Mouse (Mus musculus) layer of hippocampus, adult 2 months (tissue): ENCODE measurements around the gene Tom1l2. TPM values are rescaled to one million over a fixed set of nuclear protein-coding genes. Genes with fewer than 3 reads are reported as not detected.
A peak's percentile ranks its signal among the peaks of the same experiment; 100 is the strongest.

ENCODE experiments used
- DNase-seq, 2 experiments: peaks; one replicate each; pipeline ENCODE4 v3.0.0; 2022; ENCODE audit warnings: low spot score in 2 of 2
- H3K27ac ChIP-seq: fragments of 200-600 bp; 2 replicates; pipeline ENCODE4 v1.8.1; 2022
- H3K4me3 ChIP-seq: fragments of 200-600 bp; 2 replicates; pipeline ENCODE4 v1.8.1; 2022; ENCODE audit warnings: mild to moderate bottlenecking
- CTCF ChIP-seq: fragments of 200-600 bp; conservative IDR thresholded peaks from 2 replicates; pipeline ENCODE4 v1.8.1; 2022; ENCODE audit warnings: antibody characterized with exemption, mild to moderate bottlenecking, moderate library complexity
- total RNA-seq, 2 experiments: library from RNA; stranded (reverse); gene quantifications; 2 replicates each; pipeline ENCODE4 v1.2.3; 2021

The Tom1l2 gene
- total RNA-seq, 2 experiments from 2014 or later, result 180 to 189 TPM

GRCm38 (mm10) chr11:60225874-60226273, 126.8 kb downstream of the Tom1l2 start:
- Histone ChIP-seq H3K4me3 (no peak overlapping the region), H3K27ac (no peak overlapping the region)
- DNase-seq, result no peak
- TF ChIP-seq CTCF, result no peak

GRCm38 (mm10) chr11:60224676-60225075, 128.0 kb downstream of the Tom1l2 start:
- DNase-seq, result no peak
- TF ChIP-seq CTCF, result peak; percentile 40
- peak overlapping the region; percentile 7; the same call in 1 of the 2 replicates for H3K27ac ChIP-seq
- H3K4me3 ChIP-seq, result no peak overlapping the region

GRCm38 (mm10) chr11:60222469-60223236, 130.1 kb downstream of the Tom1l2 start, which contains the start of gene Srebf1:
TSS of gene Srebf1 (minus strand) at chr11:60222581.
- peak within 1 kb of the TSS; percentile 89 for H3K27ac ChIP-seq
- peak; percentile 63 for TF ChIP-seq CTCF
- H3K4me3 ChIP-seq, result peak within 1 kb of the TSS; percentile 60
- peak; percentile 55 to 73 for DNase-seq

GRCm38 (mm10) chr11:60222085-60222468, 130.6 kb downstream of the Tom1l2 start:
- Histone ChIP-seq H3K4me3 (peak overlapping the region; percentile 60), H3K27ac (peak overlapping the region; percentile 89; the same call in 1 of the 2 replicates)
- TF ChIP-seq CTCF, result no peak
- DNase-seq, result no peak

- no peak for DNase-seq
- no peak overlapping the region for H3K4me3 ChIP-seq
- H3K27ac ChIP-seq, result no peak overlapping the region
- no peak for TF ChIP-seq CTCF
Measured at GRCm38 (mm10) chr11:60221425-60221824, 131.3 kb downstream of the Tom1l2 start.

GRCm38 (mm10) chr11:60220291-60220804, 132.4 kb downstream of the Tom1l2 start:
- DNase-seq, result peak; percentile 77 to 85
- 0 out of 2 replicates have a peak, but pooled peaks have one; percentile 8 for TF ChIP-seq CTCF
- Histone ChIP-seq H3K27ac (peak overlapping the region; percentile 91), H3K4me3 (peak overlapping the region; percentile 68)

GRCm38 (mm10) chr11:60219609-60220008, 133.1 kb downstream of the Tom1l2 start:
- Histone ChIP-seq H3K4me3 (peak overlapping the region; percentile 68), H3K27ac (peak overlapping the region; percentile 91)
- no peak for DNase-seq
- TF ChIP-seq CTCF, result no peak

- no peak for DNase-seq
- no peak overlapping the region for H3K27ac ChIP-seq
- no peak for TF ChIP-seq CTCF
- no peak overlapping the region for H3K4me3 ChIP-seq
Measured at GRCm38 (mm10) chr11:60217467-60217866, 135.2 kb downstream of the Tom1l2 start.

- no peak for TF ChIP-seq CTCF
- Histone ChIP-seq H3K4me3 (no peak overlapping the region), H3K27ac (no peak overlapping the region)
- no peak for DNase-seq
Measured at GRCm38 (mm10) chr11:60216671-60217070, 136.0 kb downstream of the Tom1l2 start.

- no peak for DNase-seq
- no peak for TF ChIP-seq CTCF
- no peak overlapping the region for H3K27ac ChIP-seq
- no peak overlapping the region for H3K4me3 ChIP-seq
Measured at GRCm38 (mm10) chr11:60213266-60213665, 139.4 kb downstream of the Tom1l2 start.

- H3K27ac ChIP-seq, result no peak overlapping the region
- H3K4me3 ChIP-seq, result no peak overlapping the region
- TF ChIP-seq CTCF, result no peak
- DNase-seq, result no peak
Measured at GRCm38 (mm10) chr11:60211761-60212160, 140.9 kb downstream of the Tom1l2 start.

- DNase-seq, result no peak
- TF ChIP-seq CTCF, result no peak
- H3K4me3 ChIP-seq, result no peak overlapping the region
- H3K27ac ChIP-seq, result peak overlapping the region; percentile 90
Measured at GRCm38 (mm10) chr11:60211152-60211551, 141.6 kb downstream of the Tom1l2 start.

- peak; percentile 86 to 89 for DNase-seq
- TF ChIP-seq CTCF, result no peak
- H3K27ac ChIP-seq, result peak overlapping the region; percentile 90
- peak overlapping the region; percentile 57 for H3K4me3 ChIP-seq
Measured at GRCm38 (mm10) chr11:60210305-60210724, 142.4 kb downstream of the Tom1l2 start.

GRCm38 (mm10) chr11:60209933-60210249, 142.8 kb downstream of the Tom1l2 start:
- no peak for TF ChIP-seq CTCF
- no peak for DNase-seq
- Histone ChIP-seq H3K27ac (peak overlapping the region; percentile 90), H3K4me3 (peak overlapping the region; percentile 57)
